Mouse (Mus musculus): ENCODE data around the gene Cdh9. TPM values are rescaled to one million over a fixed set of nuclear protein-coding genes. Genes with fewer than 3 reads are reported as not detected.

The Cdh9 gene
- polyA plus RNA-seq (2012; rRNA removed), result 0.02 TPM in 2 replicates

DNA sequence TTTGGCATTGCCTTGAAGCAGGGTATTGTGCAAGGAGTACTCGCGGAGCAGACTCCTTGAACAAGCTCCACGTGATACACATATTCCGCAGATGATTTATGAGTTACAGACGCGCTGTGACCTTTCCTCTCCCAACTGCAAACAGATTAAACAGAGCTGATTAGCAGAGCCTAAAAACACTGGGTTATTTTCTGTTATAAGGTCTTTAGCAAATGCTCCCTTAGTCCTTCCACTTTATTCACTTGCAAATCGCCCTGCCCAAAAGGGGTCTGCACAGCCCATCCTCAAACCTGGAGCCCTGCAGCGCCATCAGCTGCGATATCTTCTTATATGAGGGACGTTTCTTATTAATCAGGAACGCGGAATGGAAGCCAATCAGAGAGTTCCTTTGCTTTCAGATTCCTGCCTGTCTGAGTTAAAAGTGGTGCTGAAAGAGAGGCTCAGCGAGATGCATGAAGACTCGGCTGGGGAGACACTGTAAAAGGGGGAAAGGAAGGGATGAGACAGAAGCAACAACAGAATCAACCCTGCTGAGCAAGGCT, at the start of gene Cdh9:
Gene Cdh9 (plus strand): TSS at position 287 of the 542 bp plus-strand sequence.

All from liver, embryonic 18 days (tissue).